Mouse (Mus musculus) C2C12 (cell line): ENCODE measurements around the gene Acp4.

Experiments used
- CTCF ChIP-seq: IDR thresholded peaks from one replicate; pipeline ENCODE4 v1.5.1; 2011; ENCODE audit not compliant: control insufficient read depth, insufficient read depth, insufficient read length
- FOSL1 ChIP-seq: IDR thresholded peaks from one replicate; pipeline ENCODE4 v1.8.0; 2011; ENCODE audit warnings: mild to moderate bottlenecking, low read length; ENCODE audit not compliant: poor library complexity, insufficient read depth, severe bottlenecking
- MYOG ChIP-seq: IDR thresholded peaks from one replicate; pipeline ENCODE4 v1.6.1; 2011; ENCODE audit not compliant: control insufficient read depth, insufficient read length; ENCODE audit errors: extremely low read depth
- USF1 ChIP-seq: IDR thresholded peaks from one replicate; pipeline ENCODE4 v1.6.1; 2011; ENCODE audit warnings: low read depth, mild to moderate bottlenecking, control low read depth, moderate library complexity

- TF ChIP-seq CTCF (no peak), MYOG (no peak), USF1 (no peak), FOSL1 (no peak)
Observed at GRCm38 (mm10) chr7:44291418-44291817, 34.2 kb upstream of the Acp4 start.
